Mouse (Mus musculus): ENCODE measurements around the gene Tspan13. TPM values are rescaled to one million over a fixed set of nuclear protein-coding genes. Genes with fewer than 3 reads are reported as not detected.

The Tspan13 gene
- polyA plus RNA-seq (2014; fragmentation: Illumina TruSeq; extraction: RNeasy Lipid Tissue Mini Kit (QIAGEN cat#74804); ENCODE audit: low read depth, low replicate concordance), result 29.1 TPM

GRCm38 (mm10) chr12:36042348-36042778 lies at the start of gene Tspan13:
Gene Tspan13 (minus strand): TSS chr12:36042500.

GRCm38 (mm10) chr12:35992711-35993110 lies 49.6 kb downstream of the Tspan13 start, which contains the start of gene Agr2:
Gene Agr2 (plus strand): TSS chr12:35992907.

Other genes with a start within 250 kb of the Tspan13 start
- gene Agr3, start 116.9 kb downstream of the Tspan13 start, polyA plus RNA-seq (2014; fragmentation: Illumina TruSeq; extraction: RNeasy Lipid Tissue Mini Kit (QIAGEN cat#74804); ENCODE audit: low read depth, low replicate concordance), result not detected
- gene Agr2, start 49.6 kb downstream of the Tspan13 start, polyA plus RNA-seq (2014; fragmentation: Illumina TruSeq; extraction: RNeasy Lipid Tissue Mini Kit (QIAGEN cat#74804); ENCODE audit: low read depth, low replicate concordance), result not detected
- 49.2 TPM for gene Ankmy2, start 114.6 kb upstream of the Tspan13 start, polyA plus RNA-seq (2014; fragmentation: Illumina TruSeq; extraction: RNeasy Lipid Tissue Mini Kit (QIAGEN cat#74804); ENCODE audit: low read depth, low replicate concordance)
- gene Bzw2, start 115.6 kb upstream of the Tspan13 start, polyA plus RNA-seq (2014; fragmentation: Illumina TruSeq; extraction: RNeasy Lipid Tissue Mini Kit (QIAGEN cat#74804); ENCODE audit: low read depth, low replicate concordance), result 30.9 TPM
- not detected for gene Lrrc72, start 210.9 kb upstream of the Tspan13 start, polyA plus RNA-seq (2014; fragmentation: Illumina TruSeq; extraction: RNeasy Lipid Tissue Mini Kit (QIAGEN cat#74804); ENCODE audit: low read depth, low replicate concordance)